Mouse (Mus musculus): Measurements from ENCODE around the gene Miga1.

Miga1 gene

DNA sequence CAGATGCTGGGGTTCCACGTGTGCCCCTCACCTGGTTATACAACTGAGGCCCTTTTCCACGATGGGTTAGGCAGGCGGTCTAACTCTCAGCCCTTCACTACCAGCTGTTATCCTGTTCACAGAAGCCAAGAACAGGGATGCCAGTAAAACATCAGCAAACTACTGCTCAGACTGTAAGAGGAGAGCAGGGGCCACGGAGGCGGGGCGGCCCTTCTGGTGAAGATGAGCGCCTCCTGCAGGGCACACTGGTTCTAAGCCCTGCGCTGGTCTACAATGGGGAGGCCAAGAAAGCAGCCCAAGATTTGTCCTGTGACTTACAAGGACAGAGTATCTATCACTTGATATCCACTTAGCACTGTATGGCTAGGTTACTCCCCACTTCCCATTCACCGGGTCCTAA lies 52.4 kb downstream of the Miga1 start:
- WGBS = 90% methylated on average over 9 of the region's 9 CpGs

DNA sequence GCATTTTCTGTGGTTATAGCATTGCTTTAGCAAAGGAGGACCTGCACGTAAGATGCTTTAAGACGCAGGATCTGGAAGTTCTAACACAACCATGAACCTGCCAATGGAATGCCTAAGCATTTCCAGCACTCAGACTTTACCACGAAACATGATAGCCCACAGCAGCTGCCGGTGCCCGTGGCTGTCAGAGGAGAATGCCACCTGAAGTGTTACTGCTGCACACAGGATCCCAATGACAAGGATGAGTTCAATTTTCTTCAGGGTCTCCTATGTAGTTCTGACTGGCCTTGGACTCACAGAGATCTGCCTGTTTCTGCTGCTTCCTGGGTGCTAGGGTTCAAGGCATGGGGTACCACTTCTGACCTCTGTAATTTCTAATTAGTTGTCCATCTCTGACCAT lies 55.4 kb downstream of the Miga1 start:
- WGBS = 93% methylated on average over 5 of the region's 5 CpGs

DNA sequence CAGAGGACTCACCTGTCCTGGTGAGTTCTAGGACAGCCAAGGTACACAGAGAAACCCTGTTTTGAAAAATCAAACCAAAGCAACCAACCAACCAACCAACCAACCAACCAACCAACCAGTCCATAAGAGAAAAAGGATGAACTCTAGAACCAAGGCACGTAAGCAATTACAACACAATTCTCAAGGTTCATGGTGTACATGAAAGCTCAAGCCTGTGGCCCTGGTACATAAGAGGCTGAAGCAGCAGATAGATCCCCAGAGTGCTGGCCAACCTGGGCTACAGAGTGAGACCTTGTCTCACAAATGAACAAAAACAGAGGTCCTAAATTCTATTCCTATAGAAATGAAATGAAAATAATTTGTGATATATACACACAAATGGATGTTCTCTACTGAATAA lies 55.9 kb downstream of the Miga1 start:
- whole genome bisulfite sequencing = 100% methylated on average over 1 of the region's 1 CpGs

DNA sequence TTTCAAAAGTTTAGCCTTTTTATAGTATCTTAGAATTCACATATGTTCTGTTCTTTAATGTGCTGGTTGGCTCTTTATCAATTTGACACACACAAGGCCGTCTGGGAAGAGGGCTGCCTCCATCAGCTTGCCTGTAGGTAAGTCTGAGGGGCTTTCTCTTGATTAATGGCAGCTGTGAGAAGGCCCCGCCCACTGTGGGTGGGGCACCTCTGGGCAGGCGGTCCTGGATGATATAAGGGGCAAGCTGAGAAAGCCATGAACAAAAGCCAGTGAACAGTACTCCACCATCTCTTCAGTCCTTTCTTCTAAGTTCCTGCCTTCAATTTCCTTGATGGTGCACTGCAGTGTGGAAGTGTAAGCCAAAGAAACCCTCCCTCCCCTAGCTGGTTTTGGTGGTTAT lies 58.1 kb downstream of the Miga1 start:
- 50% methylated on average over 3 of the region's 3 CpGs for WGBS

DNA sequence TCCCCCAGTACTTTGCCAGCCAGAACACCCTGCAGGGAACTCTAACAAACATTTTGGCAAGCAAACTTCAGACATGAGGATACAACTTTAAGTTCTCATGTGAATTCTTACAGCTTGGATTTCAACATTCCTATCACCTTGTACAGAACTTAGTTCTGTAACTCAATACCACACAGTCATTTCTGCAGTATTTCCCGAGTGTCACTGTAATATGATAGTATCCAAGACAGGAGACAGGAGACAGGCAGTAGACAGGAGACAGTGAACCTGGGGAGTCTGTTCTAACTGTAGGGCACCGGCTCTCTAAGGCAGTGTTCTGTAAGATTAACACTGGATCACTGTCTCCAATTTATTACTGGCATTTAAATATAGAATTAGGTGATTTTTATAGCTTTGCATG lies 61.8 kb downstream of the Miga1 start:
- 83% methylated on average over 2 of the region's 2 CpGs for WGBS

DNA sequence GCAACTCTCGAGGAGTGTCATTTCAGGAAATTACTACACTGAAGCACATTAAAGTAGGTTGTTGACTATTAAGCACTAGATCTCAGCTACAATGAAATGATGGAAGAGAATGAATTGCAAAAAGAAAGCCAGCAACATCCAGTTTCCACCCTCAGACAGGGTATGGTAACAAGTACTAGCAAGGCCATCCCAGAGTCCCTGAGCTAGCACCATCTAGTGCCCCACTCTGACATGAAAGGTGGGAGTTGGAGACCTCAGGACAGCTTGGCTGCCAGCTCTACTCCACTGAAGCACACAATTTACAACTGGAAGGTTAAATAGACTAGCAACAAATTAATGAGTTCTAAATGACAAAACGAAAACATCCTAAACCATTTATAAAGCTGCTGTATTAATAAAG lies 62.3 kb downstream of the Miga1 start:
- 95% methylated on average over 2 of the region's 2 CpGs for WGBS

DNA sequence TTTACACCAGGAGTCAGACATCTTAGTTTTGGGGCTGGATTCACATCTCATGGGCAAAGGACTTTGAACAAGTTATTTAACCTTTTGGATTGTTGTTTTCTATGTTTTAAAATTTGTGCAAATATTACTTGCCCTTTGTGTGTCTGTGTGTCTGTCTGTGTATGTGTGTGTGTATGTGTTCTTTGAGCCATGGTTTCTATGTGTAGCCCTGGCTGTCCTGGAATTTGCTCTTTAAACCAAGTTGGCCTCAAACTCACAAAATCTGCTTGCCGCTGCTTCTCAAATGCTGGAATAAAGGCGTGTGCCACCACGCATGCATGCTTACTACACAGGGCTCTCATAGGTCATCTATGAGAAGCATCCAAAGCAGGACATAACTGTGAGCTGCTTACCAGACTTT lies 63.3 kb downstream of the Miga1 start:
- WGBS = 96% methylated on average over 3 of the region's 3 CpGs

DNA sequence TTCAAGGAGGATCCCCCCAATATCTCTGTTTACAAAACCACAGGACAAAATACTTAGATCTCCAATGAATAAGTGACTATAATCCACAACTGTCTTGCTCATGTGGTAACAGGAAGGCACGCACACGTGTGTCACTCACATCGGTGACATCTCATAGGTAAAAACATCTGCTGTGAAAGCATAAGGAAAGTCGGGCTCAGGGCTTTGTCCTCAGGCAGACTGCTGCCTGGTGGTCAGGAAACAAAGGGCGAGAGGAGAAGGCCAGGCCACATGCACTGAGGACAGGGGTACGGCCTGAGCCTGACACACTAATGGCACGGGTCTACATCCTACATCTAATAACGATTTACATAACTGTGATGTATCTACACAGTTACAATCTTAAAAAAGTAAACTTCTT lies 65.2 kb downstream of the Miga1 start:
- WGBS = 82% methylated on average over 8 of the region's 8 CpGs

DNA sequence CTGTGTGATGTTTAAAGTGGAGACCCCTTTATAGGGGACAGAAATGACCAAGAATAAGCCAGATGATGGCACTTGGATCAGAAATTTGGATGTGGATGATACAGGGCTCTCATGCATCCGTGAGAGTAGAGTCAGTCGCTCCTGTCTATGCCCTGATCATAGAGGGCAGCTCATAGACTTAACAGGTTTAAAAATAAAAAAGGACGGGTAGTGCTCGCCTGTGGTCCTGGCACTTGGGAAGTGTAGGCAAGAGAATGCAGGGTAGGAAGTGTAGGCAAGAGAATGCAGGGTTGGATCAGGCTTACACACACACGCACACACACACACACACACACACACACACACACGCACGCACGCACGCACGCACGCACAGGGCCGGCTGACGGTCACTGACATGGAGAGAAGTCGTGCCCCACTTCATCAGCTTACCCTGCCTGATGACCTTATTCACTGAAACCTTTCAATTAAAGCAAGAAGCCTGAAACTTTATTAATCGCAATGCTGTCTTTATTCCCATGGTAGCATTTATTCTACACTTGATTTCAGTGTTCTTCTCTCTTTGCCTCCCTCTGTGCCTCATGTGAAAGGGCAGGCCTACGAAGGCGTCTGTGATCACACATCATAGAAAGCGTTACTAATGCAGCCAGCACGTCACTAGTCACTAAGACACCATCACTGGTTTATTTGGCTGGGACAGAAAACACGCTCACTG lies 67.1 kb downstream of the Miga1 start:
- 86% methylated on average over 20 of the region's 20 CpGs for WGBS

- WGBS = 87% methylated on average over 6 of the region's 6 CpGs
These were observed 68.3 kb downstream of the Miga1 start for GRCm38 (mm10) chr3:152271876-152272275.

DNA sequence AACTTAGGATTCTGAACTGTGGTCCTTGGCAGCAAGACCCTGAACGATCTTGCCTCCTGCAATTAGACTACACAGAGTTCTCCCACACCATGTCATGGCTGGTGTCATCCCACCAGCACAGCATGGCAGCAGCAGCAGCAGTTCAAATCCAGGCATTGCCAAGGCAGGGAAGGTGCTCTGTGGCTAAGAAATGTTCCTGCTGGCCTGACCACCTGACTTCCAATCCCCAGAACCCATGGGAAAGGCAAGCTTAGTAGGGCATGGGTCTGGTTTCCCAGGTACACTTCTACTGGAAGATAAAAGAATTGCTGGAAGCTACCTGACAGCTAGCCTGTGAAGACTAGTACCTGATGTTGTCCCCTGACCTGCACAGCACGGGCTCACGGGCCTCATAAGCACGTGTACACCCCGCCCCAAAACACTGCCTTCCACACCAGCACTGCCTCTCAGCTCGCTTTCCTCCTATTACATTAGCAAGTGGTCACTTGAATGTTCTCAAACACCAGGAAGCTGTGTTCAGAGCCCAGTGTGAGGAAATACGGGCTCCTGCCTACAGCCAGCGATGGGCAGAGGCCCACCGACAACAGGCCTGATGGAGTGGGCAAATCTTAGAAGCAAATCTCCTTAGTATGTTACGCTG lies 69.0 kb downstream of the Miga1 start:
- WGBS = 94% methylated on average over 10 of the region's 10 CpGs

GRCm38 (mm10) chr3:152268099-152268498 lies 72.1 kb downstream of the Miga1 start:
- 94% methylated on average over 14 of the region's 14 CpGs for whole genome bisulfite sequencing

DNA sequence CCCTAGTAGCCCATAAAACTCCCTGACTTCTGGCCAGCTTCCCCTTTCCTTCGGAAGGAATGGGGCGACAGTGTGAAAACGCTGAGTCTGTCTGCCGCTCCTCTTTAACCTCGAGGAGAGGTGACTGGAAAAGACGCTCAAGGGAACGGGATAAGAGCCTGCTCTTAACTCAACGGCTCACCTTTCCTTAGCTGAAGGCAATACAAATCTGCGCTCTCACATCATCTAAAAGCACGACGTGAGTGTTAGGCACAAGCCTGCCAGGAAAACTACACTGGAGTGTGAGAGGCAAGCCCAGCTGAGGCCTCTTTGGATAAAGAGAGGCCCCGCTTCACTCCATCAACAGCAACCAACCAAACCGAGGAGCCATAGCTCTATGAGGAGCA lies 74.2 kb downstream of the Miga1 start, which contains the start of gene Nexn:
TSS of gene Nexn (minus strand) at position 315 of the 386 bp plus-strand sequence.
- 15% methylated on average over 13 of the region's 13 CpGs for WGBS

- WGBS = 2% methylated on average over 63 of the region's 63 CpGs
These were observed 74.7 kb downstream of the Miga1 start for GRCm38 (mm10) chr3:152265351-152266035.

DNA sequence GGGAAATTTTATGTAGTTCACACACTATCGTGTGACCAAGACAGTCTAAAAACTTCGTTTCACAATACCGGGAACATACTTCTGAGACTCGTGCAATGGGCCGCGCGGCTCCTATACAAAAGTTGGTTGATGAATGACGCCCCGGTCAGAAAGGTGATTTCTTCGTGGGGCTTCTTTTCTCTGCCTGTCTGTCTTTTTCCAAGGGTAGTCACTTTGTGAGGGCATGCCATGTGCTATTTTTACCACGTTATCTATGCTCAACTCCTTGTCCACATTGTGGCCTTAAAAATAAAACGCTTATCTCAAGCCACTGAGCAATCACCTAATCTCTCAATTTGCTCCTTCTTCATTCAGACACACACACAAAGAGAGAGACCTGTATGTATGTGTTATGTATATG lies 75.4 kb downstream of the Miga1 start:
- 76% methylated on average over 12 of the region's 12 CpGs for WGBS

DNA sequence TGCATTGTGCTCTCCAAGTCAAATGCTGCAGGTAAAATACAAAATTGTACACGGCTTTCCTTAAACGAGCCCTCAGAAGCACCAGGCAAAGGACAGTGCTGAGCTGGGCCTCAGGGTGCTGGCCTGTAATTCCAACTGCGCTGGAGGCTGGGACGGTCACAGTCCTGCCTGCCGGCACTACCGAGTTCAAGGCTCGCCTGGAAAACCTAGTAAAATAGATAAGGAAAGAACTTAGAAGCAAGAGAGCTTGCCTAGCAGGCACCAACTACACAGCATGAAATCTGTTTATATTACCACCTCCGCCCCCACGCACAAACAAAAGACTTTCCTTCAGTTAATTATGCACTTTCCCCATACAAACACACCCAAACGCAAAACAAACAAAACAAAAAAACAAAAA lies 75.8 kb downstream of the Miga1 start:
- 78% methylated on average over 10 of the region's 10 CpGs for WGBS

- WGBS = 52% methylated on average over 8 of the region's 8 CpGs
These were observed 78.3 kb downstream of the Miga1 start for GRCm38 (mm10) chr3:152261948-152262347.

DNA sequence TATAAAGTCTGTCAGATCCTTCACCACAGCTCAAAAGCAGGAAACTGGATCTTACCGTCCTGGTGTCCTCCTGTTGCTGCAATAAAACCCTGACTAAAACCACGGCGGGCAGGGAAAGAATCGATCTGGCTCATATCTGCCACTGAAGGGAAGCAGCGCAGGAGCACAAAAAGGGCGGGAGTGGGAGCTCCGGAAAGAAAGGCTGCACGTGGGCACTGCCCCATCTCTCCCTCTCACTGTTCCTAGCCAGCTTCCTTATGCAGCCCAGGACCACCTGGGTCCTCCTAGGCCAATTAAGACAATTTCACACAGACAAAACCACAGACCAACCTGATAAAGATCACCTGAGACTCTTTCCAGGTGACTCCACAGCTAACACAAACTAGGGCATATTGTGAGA lies 78.8 kb downstream of the Miga1 start:
- WGBS = 57% methylated on average over 8 of the region's 8 CpGs

- WGBS = 88% methylated on average over 1 of the region's 1 CpGs
These were observed 79.8 kb downstream of the Miga1 start for GRCm38 (mm10) chr3:152260362-152260761.

- WGBS = 28% methylated on average over 8 of the region's 9 CpGs
These were observed 80.8 kb downstream of the Miga1 start for GRCm38 (mm10) chr3:152259409-152259808.

GRCm38 (mm10) chr3:152257528-152257927 lies 82.7 kb downstream of the Miga1 start:
- WGBS = 80% methylated on average over 3 of the region's 3 CpGs

GRCm38 (mm10) chr3:152250487-152250886 lies 89.7 kb downstream of the Miga1 start:
- WGBS = 80% methylated on average over 1 of the region's 1 CpGs

- 90% methylated on average over 12 of the region's 12 CpGs for WGBS
These were observed 92.5 kb downstream of the Miga1 start for GRCm38 (mm10) chr3:152247708-152248107.
